Mouse (Mus musculus): ENCODE measurements at regions not wholly inside any gene's neighbourhood (a gene's known extent, or its start where the extent isn't known, plus 50 kb on each side); places are given as distances from the start of the nearest gene placed in this dataset.

DNA sequence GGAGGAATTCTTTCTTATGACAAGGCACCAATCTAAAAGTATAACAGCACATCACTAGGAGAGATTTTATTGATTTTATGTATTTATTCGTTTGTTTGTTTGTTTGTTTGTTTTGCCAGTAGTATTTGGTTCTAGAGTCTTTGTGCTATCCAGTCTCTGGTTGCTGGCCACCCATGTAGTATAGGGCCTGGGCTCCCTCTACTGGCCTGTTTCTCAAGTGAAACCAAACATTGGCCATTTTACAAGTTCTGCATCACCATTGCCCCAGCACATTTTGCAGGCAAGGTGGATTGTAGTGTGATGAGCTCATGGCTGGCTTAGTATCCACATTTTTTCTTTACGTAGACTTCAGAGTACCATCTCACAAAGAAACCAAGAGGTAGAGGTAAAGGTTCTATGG, 376.9 kb upstream of the Luzp2 start:
- peak in 1 of 2 experiments; percentile 7 for DNase-seq (ENCODE audit: low spot score in 2 of 2)

DNA sequence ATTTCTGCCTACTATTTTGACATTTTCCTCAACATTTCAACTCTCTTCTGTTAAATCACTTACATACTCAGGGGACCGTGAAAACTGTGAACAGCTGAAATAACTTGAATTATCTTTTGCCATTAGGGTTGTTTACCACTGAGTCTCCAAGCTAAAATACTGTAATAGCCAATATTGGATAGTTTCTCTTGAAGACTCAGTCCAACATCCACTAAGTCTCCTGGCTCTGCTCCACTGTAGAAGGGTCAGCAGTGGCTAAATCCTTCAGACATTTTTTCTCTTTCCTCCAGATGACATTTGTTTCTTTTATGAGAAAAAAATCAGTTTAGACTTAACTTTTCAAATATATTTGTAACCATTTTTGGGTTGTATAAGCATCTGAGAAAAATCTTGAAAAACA, 344.0 kb upstream of the Luzp2 start:
- DNase-seq (ENCODE audit: low spot score in 2 of 2), result no peak

GRCm38 (mm10) chr7:54505235-54505634, 330.1 kb upstream of the Luzp2 start:
- no peak for DNase-seq (ENCODE audit: low spot score in 2 of 2)

- DNase-seq (ENCODE audit: low spot score in 2 of 2), result no peak
Observed at GRCm38 (mm10) chr7:54507006-54507405, 328.3 kb upstream of the Luzp2 start.

- DNase-seq (ENCODE audit: low spot score in 2 of 2), result no peak
Observed at GRCm38 (mm10) chr7:54535693-54536092, 299.6 kb upstream of the Luzp2 start.

DNA sequence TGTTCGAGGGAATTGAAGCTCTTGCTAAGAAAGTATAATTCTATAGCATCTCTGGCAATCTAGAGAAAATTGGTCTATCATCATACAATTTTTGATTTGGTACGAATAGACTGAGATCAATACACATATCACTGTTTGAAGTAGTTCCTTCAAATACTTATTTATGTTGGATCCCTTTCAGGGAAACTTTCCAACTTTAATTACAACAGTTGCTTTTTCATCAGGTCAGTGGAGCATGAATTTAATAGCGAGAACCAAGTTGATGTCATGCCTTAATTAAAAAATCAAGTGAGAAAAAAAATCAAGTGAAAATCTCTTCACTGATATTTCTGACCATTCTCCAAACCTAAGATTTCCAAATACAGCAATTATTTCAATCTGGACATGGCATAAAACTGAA, 277.9 kb upstream of the Luzp2 start:
- no peak for DNase-seq (ENCODE audit: low spot score in 2 of 2)

GRCm38 (mm10) chr7:54565569-54566179, 269.6 kb upstream of the Luzp2 start:
- DNase-seq (ENCODE audit: low spot score in 2 of 2), result no peak

DNA sequence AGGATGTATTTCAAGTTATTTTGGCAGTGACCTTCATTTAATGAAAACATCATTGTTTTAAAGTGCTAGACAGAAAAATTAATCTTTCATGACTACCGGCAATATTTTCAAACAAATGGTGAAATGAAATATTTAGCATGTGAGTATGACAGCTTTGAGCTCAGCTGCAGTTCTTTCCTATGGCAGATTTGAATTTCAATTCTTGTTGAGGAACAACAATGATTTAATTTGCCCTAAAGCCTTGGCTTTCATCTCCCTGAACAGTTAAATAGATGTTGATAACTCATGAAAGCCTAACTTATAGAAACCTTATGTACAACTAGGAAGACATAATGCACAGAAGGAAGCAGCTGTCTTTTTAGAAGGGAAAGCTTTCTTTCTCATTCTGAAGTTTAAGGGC, 235.5 kb upstream of the Luzp2 start:
- no peak for DNase-seq (ENCODE audit: low spot score in 2 of 2)

DNA sequence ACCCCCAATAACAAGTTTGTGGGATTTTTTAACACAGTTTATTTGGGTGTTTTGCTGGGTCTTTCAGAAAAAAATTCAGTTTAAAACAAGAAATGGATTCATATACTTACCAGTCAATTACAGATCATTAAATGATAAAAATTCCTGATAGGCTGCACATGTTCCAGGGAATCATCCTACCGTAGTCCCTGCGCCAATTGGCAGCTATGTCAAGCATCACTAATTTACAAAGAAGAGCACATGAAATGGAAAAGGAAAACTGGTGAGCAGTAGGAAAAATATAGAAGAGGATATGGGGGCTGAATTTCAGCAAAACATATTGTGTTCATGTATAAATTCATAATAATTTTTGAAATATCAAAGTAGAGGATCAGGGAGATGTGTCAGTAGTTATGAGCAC, 212.9 kb upstream of the Luzp2 start:
- DNase-seq (ENCODE audit: low spot score in 2 of 2), result no peak

DNA sequence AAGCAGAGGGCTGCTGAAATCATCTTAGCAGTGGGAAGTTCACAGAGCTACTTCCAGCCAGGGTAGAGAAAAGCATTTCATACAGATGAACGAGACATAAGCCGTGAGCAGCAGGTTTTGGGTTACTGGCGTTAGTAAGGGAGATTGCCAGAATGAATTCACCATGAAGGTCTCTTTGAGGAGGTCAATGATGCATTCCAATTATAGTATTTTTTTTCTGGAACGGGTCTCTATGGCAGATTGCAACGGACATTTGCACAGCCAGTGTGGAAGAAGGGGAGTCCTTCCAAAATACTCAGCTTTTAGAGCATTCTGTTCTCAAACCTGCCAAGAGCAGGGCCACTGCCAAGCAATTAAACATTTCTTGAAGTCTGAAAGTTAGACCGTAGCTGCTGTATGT, 201.4 kb upstream of the Luzp2 start:
- DNase-seq (ENCODE audit: low spot score in 2 of 2), result peak in 1 of 2 experiments; percentile 6

DNA sequence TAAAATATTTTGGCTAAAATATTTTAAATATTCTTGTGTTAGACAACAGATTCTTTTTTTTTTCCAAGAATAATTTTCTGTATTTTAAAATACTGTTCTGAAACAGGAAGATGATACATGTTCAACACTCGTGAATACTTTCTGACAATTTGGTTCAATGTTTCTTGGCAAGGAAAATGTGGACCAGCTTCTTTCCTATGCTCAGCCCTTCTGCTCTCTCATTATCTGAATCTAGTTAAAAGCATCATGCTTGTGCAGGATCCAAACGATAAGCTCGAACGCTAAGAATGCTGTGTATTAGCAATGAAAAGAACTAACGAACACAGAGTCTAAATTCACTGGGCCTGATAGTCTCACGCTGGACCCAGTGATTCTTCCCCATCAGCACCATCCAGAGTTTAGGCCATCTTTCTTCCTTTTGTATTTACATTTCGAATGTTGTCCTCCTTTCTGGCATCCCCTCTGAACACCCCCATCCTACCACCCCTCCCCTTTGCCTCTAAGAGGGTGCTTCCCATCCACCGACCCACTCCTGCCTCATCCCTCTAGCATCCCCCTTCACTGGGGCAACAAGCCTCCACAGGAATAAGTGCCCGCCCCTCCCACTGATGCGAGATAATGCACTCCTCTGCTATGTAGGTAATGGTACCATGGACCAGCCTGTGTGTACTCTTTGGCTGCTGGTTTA, 200.8 kb upstream of the Luzp2 start:
- DNase-seq (ENCODE audit: low spot score in 2 of 2), result no peak

GRCm38 (mm10) chr7:54645314-54645713, 190.0 kb upstream of the Luzp2 start:
- DNase-seq (ENCODE audit: low spot score in 2 of 2), result no peak

DNA sequence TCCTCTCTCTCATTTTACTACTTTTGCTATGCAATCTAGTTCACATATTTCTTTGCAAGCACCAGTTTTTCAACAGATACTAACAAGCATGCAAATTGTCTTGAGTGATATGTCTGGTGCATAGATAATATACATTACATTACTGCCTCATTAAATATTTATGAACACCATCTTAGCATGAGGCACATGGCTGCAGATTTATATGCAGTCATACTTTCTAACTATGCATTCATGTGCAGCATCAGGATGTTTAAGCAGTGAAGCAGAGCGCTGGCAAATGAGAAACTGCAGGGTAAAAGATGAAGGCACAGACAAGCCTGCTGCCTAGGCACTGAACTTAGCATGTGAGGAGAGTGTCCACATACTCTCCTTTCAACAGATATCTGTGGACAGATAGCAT, 186.3 kb upstream of the Luzp2 start:
- no peak for DNase-seq (ENCODE audit: low spot score in 2 of 2)

Data from frontal cortex, postnatal 14 days (tissue).